Mouse (Mus musculus): ENCODE results near the gene Prr36. TPM values are rescaled to one million over a fixed set of nuclear protein-coding genes. Genes with fewer than 3 reads are reported as not detected.

The Prr36 gene
- polyA plus RNA-seq, 1 experiment from 2014 or later, result 47.7 TPM

DNA sequence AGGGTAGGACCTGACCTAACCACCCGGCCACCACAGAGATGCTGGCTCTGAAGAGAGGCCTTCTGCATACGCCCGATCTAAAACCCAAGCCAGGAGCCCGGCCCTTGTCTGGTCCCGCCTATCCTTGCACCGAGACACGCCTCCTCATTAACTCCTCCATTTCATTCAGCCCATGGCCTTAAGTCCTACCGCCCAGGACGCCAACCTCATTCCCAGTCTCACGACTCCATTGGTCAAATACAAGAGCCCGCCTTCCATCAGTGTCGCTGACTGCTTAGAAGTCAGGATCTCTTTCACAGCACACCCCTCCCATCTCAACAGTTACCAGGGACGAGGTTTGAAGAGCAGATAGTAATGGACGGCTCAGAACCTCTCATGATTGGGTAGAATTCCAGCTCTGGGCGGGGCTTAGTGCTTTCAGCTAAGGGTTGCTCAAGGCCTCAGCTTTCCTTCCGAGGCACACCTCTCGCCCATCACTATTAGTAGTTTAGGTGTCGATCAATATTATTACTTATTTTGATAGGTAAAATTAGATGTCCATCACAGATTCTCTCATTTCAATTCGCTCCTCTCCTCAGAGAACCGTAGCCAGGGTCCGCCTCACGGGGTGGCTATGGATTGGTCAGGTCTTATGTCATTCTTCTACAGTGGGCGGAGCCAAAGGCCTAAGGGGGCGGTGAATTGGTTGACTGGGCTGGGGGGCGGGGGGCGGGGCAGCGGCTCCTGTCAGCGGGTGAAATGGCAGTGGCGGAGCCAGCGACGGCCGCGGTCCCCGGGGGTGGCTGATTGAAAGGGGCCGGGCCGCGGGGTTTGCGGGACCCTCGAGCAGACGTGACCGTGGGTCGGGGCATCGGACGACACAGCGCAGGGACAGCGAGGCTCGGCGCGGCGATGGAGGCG, 51.2 kb downstream of the Prr36 start, which contains the start of gene Evi5l:
Evi5l (plus strand) TSS at position 716 of the 900 bp plus-strand sequence.
- peak; percentile 96 for ATAC-seq
- H3K4me2 ChIP-seq (ENCODE audit: low read length), result peak within 1 kb of the TSS; percentile 61
- WGBS, result under 1% methylated on average over 51 of the region's 51 CpGs
- H3K4me1 ChIP-seq (replicated peaks; ENCODE audit: control insufficient read depth, insufficient read depth, low read length), result peaks cover 39% of the 10 kb centered on the region
- peak within 1 kb of the TSS; percentile 94 for H3K9ac ChIP-seq (replicated peaks; ENCODE audit: low read depth, low read length)
- H3K27me3 ChIP-seq (replicated peaks; ENCODE audit: control insufficient read depth, insufficient read depth, low read length), result no peaks in the 10 kb centered on the region
- H3K4me3 ChIP-seq (replicated peaks; ENCODE audit: low read length), result peak within 1 kb of the TSS; percentile 94
- no peaks in the 10 kb centered on the region for H3K9me3 ChIP-seq (ENCODE audit: control insufficient read depth, low read length)
- H3K27ac ChIP-seq (ENCODE audit: low read length), result peak within 1 kb of the TSS; percentile 84
- H3K36me3 ChIP-seq (ENCODE audit: control insufficient read depth, insufficient read depth), result no peaks in the 10 kb centered on the region

DNA sequence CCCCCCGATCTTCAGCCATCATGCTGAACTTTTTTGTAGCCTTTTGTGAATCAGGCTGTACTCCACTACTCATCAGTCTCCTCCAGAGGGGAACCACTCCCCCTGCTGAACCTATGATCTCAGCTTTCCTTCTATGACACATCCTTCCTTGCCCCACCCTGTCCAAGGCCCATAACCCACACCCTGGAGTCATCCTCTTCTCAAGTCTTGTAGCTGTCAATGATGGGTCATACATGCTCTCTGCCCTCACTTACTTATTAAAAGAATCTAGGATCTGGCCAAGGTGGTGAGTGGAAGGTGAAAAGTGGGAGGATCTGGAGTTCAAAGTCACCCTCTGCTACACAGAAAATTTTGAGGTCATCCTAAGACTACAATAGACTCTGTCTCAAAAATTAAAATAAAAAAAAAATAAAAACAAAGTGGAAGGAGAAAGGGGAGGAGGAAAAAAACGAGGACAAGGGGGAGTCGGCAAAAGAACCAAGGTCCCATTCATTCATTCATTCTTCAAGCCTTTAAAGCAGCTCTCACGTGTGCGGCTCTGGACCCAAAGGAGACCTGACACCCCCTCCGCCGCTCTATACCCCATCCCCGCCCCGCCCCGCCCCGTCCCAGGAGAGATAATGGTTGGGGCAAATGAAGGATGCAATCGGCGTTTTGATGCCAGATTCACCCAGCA, 51.9 kb downstream of the Prr36 start:
- no peaks in the 10 kb centered on the region for H3K27me3 ChIP-seq (replicated peaks; ENCODE audit: control insufficient read depth, insufficient read depth, low read length)
- peak overlapping the region; percentile 58 for H3K4me2 ChIP-seq (ENCODE audit: low read length)
- H3K9me3 ChIP-seq (ENCODE audit: control insufficient read depth, low read length), result no peaks in the 10 kb centered on the region
- H3K9ac ChIP-seq (replicated peaks; ENCODE audit: low read depth, low read length), result peak overlapping the region; percentile 66
- H3K36me3 ChIP-seq (ENCODE audit: control insufficient read depth, insufficient read depth), result no peaks in the 10 kb centered on the region
- WGBS, result 7% methylated on average over 13 of the region's 13 CpGs
- peaks cover 36% of the 10 kb centered on the region for H3K4me1 ChIP-seq (replicated peaks; ENCODE audit: control insufficient read depth, insufficient read depth, low read length)
- H3K4me3 ChIP-seq (replicated peaks; ENCODE audit: low read length), result peak overlapping the region; percentile 94
- no peak for ATAC-seq
- peak overlapping the region; percentile 84 for H3K27ac ChIP-seq (ENCODE audit: low read length)

DNA sequence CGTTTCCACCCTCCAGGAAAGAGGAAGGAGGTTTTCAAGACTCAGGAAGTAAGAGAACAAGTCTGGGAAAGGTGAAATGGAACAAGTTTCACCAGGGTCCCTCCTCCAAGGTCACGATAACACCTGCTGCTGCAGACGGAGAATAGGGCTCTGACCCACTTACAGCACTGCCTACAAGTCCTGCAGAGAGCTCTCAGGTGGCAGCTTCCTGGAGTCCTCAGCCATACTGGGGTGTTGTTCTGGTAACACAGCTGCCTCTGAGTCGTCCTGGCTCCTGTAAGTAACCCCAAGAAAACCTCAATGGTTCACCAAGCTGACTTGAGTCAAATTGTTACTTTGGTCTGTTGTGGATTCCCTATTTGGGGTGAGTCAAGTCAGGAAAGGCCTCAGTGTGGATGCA, 54.5 kb downstream of the Prr36 start:
- no peak for ATAC-seq
- no peaks in the 10 kb centered on the region for H3K27me3 ChIP-seq (replicated peaks; ENCODE audit: control insufficient read depth, insufficient read depth, low read length)
- no peak overlapping the region for H3K9ac ChIP-seq (replicated peaks; ENCODE audit: low read depth, low read length)
- 62% methylated on average over 4 of the region's 4 CpGs for WGBS
- H3K4me3 ChIP-seq (replicated peaks; ENCODE audit: low read length), result no peak overlapping the region
- no peak overlapping the region for H3K27ac ChIP-seq (ENCODE audit: low read length)
- H3K9me3 ChIP-seq (ENCODE audit: control insufficient read depth, low read length), result no peaks in the 10 kb centered on the region
- H3K4me1 ChIP-seq (replicated peaks; ENCODE audit: control insufficient read depth, insufficient read depth, low read length), result peaks cover 12% of the 10 kb centered on the region
- H3K4me2 ChIP-seq (ENCODE audit: low read length), result no peak overlapping the region
- H3K36me3 ChIP-seq (ENCODE audit: control insufficient read depth, insufficient read depth), result no peaks in the 10 kb centered on the region

Other genes with a start within 250 kb of the Prr36 start
- 0.25 TPM in 1 of 2 replicates, not detected in the other for gene Cd209f, start 111.6 kb downstream of the Prr36 start, polyA plus RNA-seq (2015; fragmentation: Nextera tagmentation; extraction: Ambion mirVana)
- gene Cd209g, start 83.4 kb downstream of the Prr36 start, polyA plus RNA-seq (2015; fragmentation: Nextera tagmentation; extraction: Ambion mirVana), result not detected in 2 replicates
- gene Evi5l, start 50.9 kb downstream of the Prr36 start, polyA plus RNA-seq (2015; fragmentation: Nextera tagmentation; extraction: Ambion mirVana), result 97.4 and 117 TPM in 2 replicates
- 0.05 TPM in 1 of 2 replicates, not detected in the other for gene Lrrc8e, start 9.4 kb upstream of the Prr36 start, polyA plus RNA-seq (2015; fragmentation: Nextera tagmentation; extraction: Ambion mirVana)
- gene Map2k7, start 21.3 kb upstream of the Prr36 start, polyA plus RNA-seq (2015; fragmentation: Nextera tagmentation; extraction: Ambion mirVana), result 24.3 and 28.9 TPM in 2 replicates
- 0.98 and 1.3 TPM in 2 replicates for gene Gm49320, start 21.4 kb upstream of the Prr36 start, polyA plus RNA-seq (2015; fragmentation: Nextera tagmentation; extraction: Ambion mirVana)
- gene Tgfbr3l, start 30.8 kb upstream of the Prr36 start, polyA plus RNA-seq (2015; fragmentation: Nextera tagmentation; extraction: Ambion mirVana), result 2.6 and 3.3 TPM in 2 replicates
- 65.8 and 69.8 TPM in 2 replicates for gene Snapc2, start 35.6 kb upstream of the Prr36 start, polyA plus RNA-seq (2015; fragmentation: Nextera tagmentation; extraction: Ambion mirVana)
- 417 and 424 TPM in 2 replicates for gene Ctxn1, start 41.8 kb upstream of the Prr36 start, polyA plus RNA-seq (2015; fragmentation: Nextera tagmentation; extraction: Ambion mirVana)
- 41.1 and 44.5 TPM in 2 replicates for gene Timm44, start 58.5 kb upstream of the Prr36 start, polyA plus RNA-seq (2015; fragmentation: Nextera tagmentation; extraction: Ambion mirVana)
- 17.1 and 21.6 TPM in 2 replicates for gene Ccl25, start 107.8 kb upstream of the Prr36 start, polyA plus RNA-seq (2015; fragmentation: Nextera tagmentation; extraction: Ambion mirVana)
- gene Elavl1, start 108.0 kb upstream of the Prr36 start, polyA plus RNA-seq (2015; fragmentation: Nextera tagmentation; extraction: Ambion mirVana), result 127 and 150 TPM in 2 replicates